Mouse (Mus musculus) cerebellum, adult 2 months (tissue): ENCODE data around the gene Rfc1. TPM values are rescaled to one million over a fixed set of nuclear protein-coding genes. Genes with fewer than 3 reads are reported as not detected.
A peak's percentile ranks its signal among the peaks of the same experiment; 100 is the strongest.

Source experiments
- DNase-seq, 2 experiments: peaks; one replicate each; pipeline ENCODE4 v3.0.0; 2021
- H3K27ac ChIP-seq: fragments of 200-500 bp; 2 replicates; pipeline ENCODE4 v1.5.1; 2012; ENCODE audit warnings: low read length, control low read depth, inconsistent platforms; ENCODE audit not compliant: insufficient read depth
- H3K27me3 ChIP-seq: fragments of 200-500 bp; 2 replicates; pipeline ENCODE4 v1.6.1; 2012; ENCODE audit warnings: inconsistent platforms, mild to moderate bottlenecking, low read length, moderate library complexity; ENCODE audit not compliant: control insufficient read depth, insufficient read depth
- H3K4me1 ChIP-seq: fragments of 200-500 bp; 2 replicates; pipeline ENCODE4 v1.6.1; 2011; ENCODE audit warnings: low read length; ENCODE audit not compliant: control insufficient read depth, insufficient read depth
- H3K4me3 ChIP-seq: fragments of 200-500 bp; replicated peaks from 2 replicates; pipeline ENCODE3; 2011; ENCODE audit warnings: mild to moderate bottlenecking, low read depth, low read length, control low read depth; ENCODE audit not compliant: insufficient read depth
- CTCF ChIP-seq: fragments of 200-500 bp; IDR thresholded peaks from 2 replicates; pipeline ENCODE4 v1.5.1; 2011; ENCODE audit warnings: low read depth, mild to moderate bottlenecking, control low read depth, low read length, moderate library complexity, borderline replicate concordance; ENCODE audit not compliant: insufficient read depth
- POLR2A ChIP-seq: fragments of 200-500 bp; IDR thresholded peaks from 2 replicates; pipeline ENCODE4 v1.6.1; 2011; ENCODE audit warnings: low read length, control low read depth, borderline replicate concordance; ENCODE audit not compliant: insufficient read depth
- WGBS: fragments of 180-500 bp; shearing (Covaris S2); methylation state at CpG from one replicate; pipeline ENCODE4 v1.1.7; 2018; 5-methylcytosine and 5-hydroxymethylcytosine counted together
- polyA plus RNA-seq: library from polyadenylated mRNA; depleted of rRNA; stranded (reverse); fragments of >200 nt; gene quantifications from 2 replicates; pipeline ENCODE4 v1.2.3, GENCODE M21; 2012; rRNA removed

Gene Rfc1
- 23.8 and 25.7 TPM in 2 replicates for polyA plus RNA-seq

GRCm38 (mm10) chr5:65335298-65336074 lies at the start of gene Rfc1:
TSS of gene Rfc1 (minus strand) at chr5:65335670.
- H3K4me3 ChIP-seq = peak within 1 kb of the TSS; percentile 98
- WGBS = under 1% methylated on average over 65 of the region's 65 CpGs
- peak within 1 kb of the TSS; percentile 54; the same call in 1 of the 2 replicates for H3K27ac ChIP-seq
- H3K4me1 ChIP-seq = no peaks in the 10 kb centered on the region
- peak; percentile 88 for DNase-seq
- no peak for TF ChIP-seq CTCF
- peak; percentile 68; the same call in 1 of the 2 replicates for TF ChIP-seq POLR2A
- no peaks in the 10 kb centered on the region for H3K27me3 ChIP-seq

- TF ChIP-seq POLR2A (no peak), CTCF (no peak)
- WGBS = 80% methylated on average over 7 of the region's 7 CpGs
- Histone ChIP-seq H3K4me1 (no peaks in the 10 kb centered on the region), H3K4me3 (no peak overlapping the region), H3K27me3 (no peaks in the 10 kb centered on the region), H3K27ac (no peak overlapping the region)
- no peak for DNase-seq
Measured at GRCm38 (mm10) chr5:65374746-65375145, 39.3 kb upstream of the Rfc1 start.

GRCm38 (mm10) chr5:65371551-65371950 lies 36.1 kb upstream of the Rfc1 start:
- no peaks in the 10 kb centered on the region for H3K4me1 ChIP-seq
- no peaks in the 10 kb centered on the region for H3K27me3 ChIP-seq
- no peak overlapping the region for H3K27ac ChIP-seq
- H3K4me3 ChIP-seq = no peak overlapping the region
- no peak for DNase-seq
- WGBS = 90% methylated on average over 7 of the region's 7 CpGs
- no peak for TF ChIP-seq POLR2A
- TF ChIP-seq CTCF = no peak

GRCm38 (mm10) chr5:65367837-65368236 lies 32.4 kb upstream of the Rfc1 start:
- TF ChIP-seq POLR2A = no peak
- no peak for TF ChIP-seq CTCF
- no peak for DNase-seq
- H3K4me1 ChIP-seq = no peaks in the 10 kb centered on the region
- H3K27me3 ChIP-seq = no peaks in the 10 kb centered on the region
- 91% methylated on average over 11 of the region's 11 CpGs for WGBS
- no peak overlapping the region for H3K4me3 ChIP-seq
- no peak overlapping the region for H3K27ac ChIP-seq

- DNase-seq = no peak
- Histone ChIP-seq H3K27me3 (no peaks in the 10 kb centered on the region; the same call in 1 of the 2 replicates), H3K4me3 (no peak overlapping the region), H3K4me1 (no peaks in the 10 kb centered on the region), H3K27ac (no peak overlapping the region)
- no peak for TF ChIP-seq POLR2A
- TF ChIP-seq CTCF = no peak
- 89% methylated on average over 3 of the region's 3 CpGs for WGBS
Measured at GRCm38 (mm10) chr5:65357771-65358170, 22.3 kb upstream of the Rfc1 start.

- H3K27me3 ChIP-seq = no peaks in the 10 kb centered on the region; the same call in 1 of the 2 replicates
- no peak for DNase-seq
- 85% methylated on average over 6 of the region's 6 CpGs for WGBS
- no peaks in the 10 kb centered on the region for H3K4me1 ChIP-seq
- no peak overlapping the region for H3K4me3 ChIP-seq
- no peak for TF ChIP-seq POLR2A
- TF ChIP-seq CTCF = no peak
- H3K27ac ChIP-seq = no peak overlapping the region
Measured at GRCm38 (mm10) chr5:65356851-65357250, 21.4 kb upstream of the Rfc1 start.

GRCm38 (mm10) chr5:65354985-65355384 lies 19.5 kb upstream of the Rfc1 start:
- H3K4me1 ChIP-seq = no peaks in the 10 kb centered on the region
- H3K4me3 ChIP-seq = no peak overlapping the region
- H3K27me3 ChIP-seq = no peaks in the 10 kb centered on the region; the same call in 1 of the 2 replicates
- 74% methylated on average over 5 of the region's 5 CpGs for WGBS
- TF ChIP-seq CTCF (no peak), POLR2A (no peak)
- DNase-seq = no peak
- no peak overlapping the region for H3K27ac ChIP-seq

- Histone ChIP-seq H3K27me3 (no peaks in the 10 kb centered on the region), H3K27ac (no peak overlapping the region), H3K4me3 (no peak overlapping the region), H3K4me1 (no peaks in the 10 kb centered on the region)
- TF ChIP-seq CTCF = no peak
- no peak for TF ChIP-seq POLR2A
- DNase-seq = no peak
- 83% methylated on average over 3 of the region's 3 CpGs for WGBS
Measured at GRCm38 (mm10) chr5:65354097-65354496, 18.6 kb upstream of the Rfc1 start.
